Mouse (Mus musculus): Measurements from ENCODE around the gene Bmp10.

DNA sequence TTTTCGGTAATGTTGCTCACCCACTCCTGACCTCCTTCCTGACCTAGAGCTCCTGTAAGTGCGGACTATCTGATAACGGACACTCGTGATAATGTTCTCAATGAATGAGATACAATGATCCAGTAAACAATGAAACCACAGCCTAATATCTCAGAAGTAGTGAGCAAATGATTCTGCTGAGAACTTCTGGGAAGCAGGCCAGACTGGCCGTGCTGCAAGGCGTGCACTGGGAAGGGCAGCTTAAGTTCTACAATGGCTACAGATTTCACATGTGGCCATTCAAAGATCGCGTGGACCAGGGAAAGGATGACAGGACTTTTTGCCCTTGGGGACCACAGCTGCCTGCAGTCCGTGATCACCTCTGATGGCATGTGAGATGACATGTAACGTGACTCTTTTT, 39.6 kb downstream of the Bmp10 start:
- TF ChIP-seq TCF3 (IDR thresholded peaks at IDR 0.05; ENCODE audit: insufficient read length, low read depth) = no peak
- TF ChIP-seq POLR2A (IDR thresholded peaks at IDR 0.05; ENCODE audit: insufficient read length, low read depth) = no peak
- no peak for TF ChIP-seq E2F4 (IDR thresholded peaks at IDR 0.05; ENCODE audit: insufficient read depth)
- TF ChIP-seq MAX (IDR thresholded peaks at IDR 0.05; ENCODE audit: low read depth) = no peak
- no peak for TF ChIP-seq USF1 (IDR thresholded peaks at IDR 0.05; ENCODE audit: low read depth)
- TF ChIP-seq TCF12 (IDR thresholded peaks at IDR 0.05; ENCODE audit: insufficient read depth, poor library complexity, severe bottlenecking) = no peak
- TF ChIP-seq POLR2AphosphoS2 (IDR thresholded peaks at IDR 0.05; ENCODE audit: insufficient read length, low read depth) = no peak
- no peak for TF ChIP-seq MYOG (IDR thresholded peaks at IDR 0.05; ENCODE audit: control insufficient read depth in 1 of 3, insufficient read depth in 1 of 3, insufficient read length in 2 of 3, low read depth in 2 of 3)
- TF ChIP-seq CEBPB (IDR thresholded peaks at IDR 0.05; ENCODE audit: insufficient read depth, poor library complexity, severe bottlenecking) = no peak
- no peak for TF ChIP-seq REST (IDR thresholded peaks at IDR 0.05; ENCODE audit: insufficient read depth, insufficient read length)
